Mouse (Mus musculus) forebrain, embryonic 11.5 days (tissue): ENCODE measurements around the gene Saysd1. TPM values are rescaled to one million over a fixed set of nuclear protein-coding genes. Genes with fewer than 3 reads are reported as not detected.

ENCODE experiments used
- ATAC-seq: fragments of 200-750 bp; cut with Nextera tagmentation; replicated peaks from 2 replicates; pipeline ENCODE4 v1.8.0; 2017; ENCODE audit warnings: moderate TSS enrichment; ENCODE audit not compliant: low FRiP score
- DNase-seq: peaks from one replicate; pipeline ENCODE4 v3.0.0-alpha.2; 2017; ENCODE audit warnings: low spot score
- H3K27ac ChIP-seq: fragments of 300-500 bp; sonication (generic); 2 replicates; pipeline ENCODE4 v1.5.1; 2014; ENCODE audit warnings: low read depth, low read length
- H3K27me3 ChIP-seq: fragments of 300-500 bp; sonication (generic); 2 replicates; pipeline ENCODE4 v1.6.1; 2014; ENCODE audit warnings: mild to moderate bottlenecking, low read length, mixed read lengths; ENCODE audit not compliant: control insufficient read depth, insufficient read depth
- H3K36me3 ChIP-seq: fragments of 300-500 bp; sonication (generic); 2 replicates; pipeline ENCODE4 v1.6.1; 2014; ENCODE audit warnings: mild to moderate bottlenecking, low read length, moderate library complexity, mixed read lengths; ENCODE audit not compliant: control insufficient read depth, insufficient read depth
- H3K4me1 ChIP-seq: fragments of 300-500 bp; sonication (generic); replicated peaks from 2 replicates; pipeline ENCODE4 v1.6.1; 2014; ENCODE audit warnings: low read length, mixed read lengths; ENCODE audit not compliant: control insufficient read depth, insufficient read depth
- H3K4me2 ChIP-seq: fragments of 300-500 bp; sonication (generic); 2 replicates; pipeline ENCODE4 v1.6.1; 2014; ENCODE audit warnings: low read depth, mild to moderate bottlenecking, low read length, moderate library complexity, mixed read lengths; ENCODE audit not compliant: severe bottlenecking
- H3K4me3 ChIP-seq: fragments of 300-500 bp; sonication (generic); 2 replicates; pipeline ENCODE4 v1.5.1; 2014; ENCODE audit warnings: low read depth, low read length
- H3K9ac ChIP-seq: fragments of 300-500 bp; sonication (generic); 2 replicates; pipeline ENCODE4 v1.6.1; 2014; ENCODE audit warnings: low read length
- H3K9me3 ChIP-seq: fragments of 300-500 bp; sonication (generic); 2 replicates; pipeline ENCODE4 v1.6.1; 2016; ENCODE audit warnings: low read length, mixed read lengths; ENCODE audit not compliant: control insufficient read depth
- WGBS: fragments of 180-500 bp; shearing (Covaris S2); extraction: QIAGEN DNeasy Blood & Tissue Kit; methylation state at CpG from one replicate; pipeline ENCODE4 v1.1.7; 2014; 5-methylcytosine and 5-hydroxymethylcytosine counted together
- polyA plus RNA-seq: library from polyadenylated mRNA; unstranded; fragments of >200 nt; fragmentation: Nextera tagmentation; extraction: Ambion mirVana; gene quantifications from 2 replicates; pipeline ENCODE4 v1.2.1, GENCODE M21; 2014

Gene Saysd1
- polyA plus RNA-seq, 1 experiment from 2014 or later: 11.6 TPM

DNA sequence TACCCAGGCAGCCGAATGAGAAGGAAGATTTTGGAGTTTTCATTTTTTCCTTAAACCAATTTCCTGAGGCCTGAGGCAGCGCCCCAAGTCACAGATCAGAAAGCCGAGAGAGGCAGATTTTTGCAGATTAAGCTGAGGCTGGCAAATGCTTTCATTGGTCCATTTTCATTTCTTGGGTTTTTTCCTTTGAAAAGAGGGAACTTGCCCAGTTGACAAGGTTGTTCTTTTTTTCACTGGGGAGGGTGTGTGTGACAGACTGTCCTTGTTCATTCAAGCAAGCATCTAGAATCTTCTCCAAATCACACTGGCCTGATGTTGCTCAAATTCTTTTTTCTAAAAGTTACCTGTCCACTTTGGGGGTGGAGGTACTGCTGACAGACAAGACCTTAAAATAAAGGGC lies 40.7 kb upstream of the Saysd1 start:
- H3K4me3 ChIP-seq: peak overlapping the region; percentile 65
- no peak overlapping the region; the same call in 1 of the 2 replicates for H3K27ac ChIP-seq
- no peak for ATAC-seq
- H3K36me3 ChIP-seq: no peaks in the 10 kb centered on the region; the same call in 1 of the 2 replicates
- no peak for DNase-seq
- no peaks in the 10 kb centered on the region for H3K27me3 ChIP-seq
- H3K4me1 ChIP-seq: peaks cover 25% of the 10 kb centered on the region
- H3K4me2 ChIP-seq: peak overlapping the region; percentile 75
- 21% methylated on average over 3 of the region's 3 CpGs for WGBS
- peak overlapping the region; percentile 39; the same call in 1 of the 2 replicates for H3K9ac ChIP-seq
- H3K9me3 ChIP-seq: no peaks in the 10 kb centered on the region

DNA sequence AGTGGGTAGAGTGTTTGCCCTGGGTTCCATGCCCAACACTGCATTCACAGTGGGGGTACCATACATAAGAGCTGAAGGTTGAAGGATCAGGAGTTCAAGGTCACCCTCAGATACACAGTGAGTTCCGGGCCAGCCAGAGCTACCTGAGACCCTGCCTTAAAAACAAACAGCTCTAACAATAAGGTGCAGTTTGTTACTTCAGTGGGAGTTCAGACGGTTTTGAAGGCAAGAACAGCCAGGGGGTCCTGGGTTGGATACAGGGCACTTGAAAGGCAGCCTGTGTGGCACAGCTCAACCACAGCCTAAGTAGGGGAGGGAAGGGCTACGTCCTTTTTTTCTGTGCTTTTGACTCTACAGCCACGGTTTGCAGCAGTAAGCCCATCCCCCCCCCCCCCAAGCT lies 40.3 kb upstream of the Saysd1 start:
- no peak overlapping the region for H3K27ac ChIP-seq
- H3K9ac ChIP-seq: peak overlapping the region; percentile 39; the same call in 1 of the 2 replicates
- no peak for DNase-seq
- H3K27me3 ChIP-seq: no peaks in the 10 kb centered on the region
- peak overlapping the region; percentile 14 for H3K4me3 ChIP-seq
- H3K36me3 ChIP-seq: no peaks in the 10 kb centered on the region; the same call in 1 of the 2 replicates
- H3K4me1 ChIP-seq: peaks cover 21% of the 10 kb centered on the region
- WGBS: 9% methylated on average over 4 of the region's 4 CpGs
- ATAC-seq: no peak
- no peaks in the 10 kb centered on the region for H3K9me3 ChIP-seq
- H3K4me2 ChIP-seq: peak overlapping the region; percentile 75

DNA sequence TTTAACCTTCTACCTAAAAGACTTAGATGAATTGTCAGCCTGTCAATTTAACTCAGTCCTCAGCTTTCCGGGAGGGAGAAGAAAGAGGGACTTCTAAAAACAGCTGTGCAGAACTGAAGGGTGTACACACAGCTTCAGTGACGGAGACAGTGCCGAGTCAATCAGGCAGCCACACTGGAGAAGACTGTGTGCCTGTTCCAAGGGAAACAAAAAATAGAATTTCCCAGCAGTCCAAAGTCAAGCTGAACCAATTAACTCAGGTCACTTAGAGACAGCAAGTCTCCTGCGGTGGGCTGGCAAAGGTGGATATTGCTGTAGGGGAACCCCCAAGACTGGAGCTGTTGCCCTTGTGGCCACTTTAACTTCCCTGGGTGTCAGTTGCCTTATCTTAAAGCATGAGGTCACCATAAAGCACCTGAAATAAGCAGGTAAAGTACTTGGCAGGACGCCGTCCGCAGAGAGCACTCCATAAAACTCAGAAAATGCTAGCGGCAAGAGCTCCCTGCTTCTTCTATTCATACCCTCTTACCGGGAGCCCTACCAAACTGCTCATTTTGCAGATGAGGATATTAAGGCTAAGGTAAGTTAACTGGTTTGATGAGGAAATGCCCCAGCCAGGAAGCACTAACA lies 39.3 kb upstream of the Saysd1 start:
- no peak overlapping the region for H3K4me2 ChIP-seq
- no peak overlapping the region for H3K9ac ChIP-seq
- no peak overlapping the region for H3K27ac ChIP-seq
- H3K36me3 ChIP-seq: no peaks in the 10 kb centered on the region; the same call in 1 of the 2 replicates
- H3K4me3 ChIP-seq: no peak overlapping the region
- no peak for ATAC-seq
- WGBS: 72% methylated on average over 9 of the region's 9 CpGs
- no peaks in the 10 kb centered on the region for H3K27me3 ChIP-seq
- DNase-seq: no peak
- no peaks in the 10 kb centered on the region for H3K9me3 ChIP-seq
- H3K4me1 ChIP-seq: peaks cover 17% of the 10 kb centered on the region

- H3K9ac ChIP-seq: no peak overlapping the region
- WGBS: 89% methylated on average over 4 of the region's 4 CpGs
- no peak overlapping the region for H3K27ac ChIP-seq
- H3K4me3 ChIP-seq: no peak overlapping the region
- DNase-seq (no peak), ATAC-seq (no peak)
- H3K4me1 ChIP-seq: peaks cover 17% of the 10 kb centered on the region
- H3K27me3 ChIP-seq: no peaks in the 10 kb centered on the region
- no peaks in the 10 kb centered on the region for H3K9me3 ChIP-seq
- no peak overlapping the region for H3K4me2 ChIP-seq
- no peaks in the 10 kb centered on the region; the same call in 1 of the 2 replicates for H3K36me3 ChIP-seq
Observed at GRCm38 (mm10) chr14:20175705-20176104, 37.4 kb upstream of the Saysd1 start.

GRCm38 (mm10) chr14:20175114-20175513 lies 36.8 kb upstream of the Saysd1 start:
- Histone ChIP-seq H3K9ac (no peak overlapping the region), H3K9me3 (no peaks in the 10 kb centered on the region), H3K4me3 (no peak overlapping the region), H3K36me3 (no peaks in the 10 kb centered on the region; the same call in 1 of the 2 replicates), H3K27ac (no peak overlapping the region), H3K27me3 (no peaks in the 10 kb centered on the region), H3K4me1 (peaks cover 17% of the 10 kb centered on the region), H3K4me2 (no peak overlapping the region)
- WGBS: 92% methylated on average over 7 of the region's 7 CpGs
- ATAC-seq (no peak), DNase-seq (no peak)

DNA sequence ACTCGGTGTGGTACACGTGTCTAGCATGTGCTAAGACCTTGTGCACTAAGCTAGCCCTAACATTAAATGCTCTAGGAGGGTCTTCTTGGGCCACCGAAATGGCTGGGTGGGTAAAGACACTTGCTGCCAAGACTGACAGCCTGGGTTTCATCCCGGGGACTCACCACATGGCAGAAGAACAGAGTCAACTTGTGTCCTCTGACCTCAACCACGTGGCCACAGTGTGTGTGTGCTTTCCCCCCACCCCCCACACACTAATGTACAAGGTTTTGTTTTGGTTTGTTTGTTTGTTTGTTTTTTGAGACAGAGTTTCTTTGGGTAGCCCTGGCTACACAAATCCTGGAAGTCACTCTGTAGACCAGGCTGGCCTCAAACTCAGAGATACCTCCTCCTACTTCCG lies 36.4 kb upstream of the Saysd1 start:
- H3K27me3 ChIP-seq: no peaks in the 10 kb centered on the region
- no peak overlapping the region for H3K4me3 ChIP-seq
- H3K9me3 ChIP-seq: no peaks in the 10 kb centered on the region
- H3K27ac ChIP-seq: no peak overlapping the region
- H3K4me1 ChIP-seq: peaks cover 13% of the 10 kb centered on the region
- H3K4me2 ChIP-seq: no peak overlapping the region
- H3K9ac ChIP-seq: no peak overlapping the region
- H3K36me3 ChIP-seq: no peaks in the 10 kb centered on the region; the same call in 1 of the 2 replicates
- WGBS: 89% methylated on average over 6 of the region's 6 CpGs
- no peak for DNase-seq
- ATAC-seq: no peak

DNA sequence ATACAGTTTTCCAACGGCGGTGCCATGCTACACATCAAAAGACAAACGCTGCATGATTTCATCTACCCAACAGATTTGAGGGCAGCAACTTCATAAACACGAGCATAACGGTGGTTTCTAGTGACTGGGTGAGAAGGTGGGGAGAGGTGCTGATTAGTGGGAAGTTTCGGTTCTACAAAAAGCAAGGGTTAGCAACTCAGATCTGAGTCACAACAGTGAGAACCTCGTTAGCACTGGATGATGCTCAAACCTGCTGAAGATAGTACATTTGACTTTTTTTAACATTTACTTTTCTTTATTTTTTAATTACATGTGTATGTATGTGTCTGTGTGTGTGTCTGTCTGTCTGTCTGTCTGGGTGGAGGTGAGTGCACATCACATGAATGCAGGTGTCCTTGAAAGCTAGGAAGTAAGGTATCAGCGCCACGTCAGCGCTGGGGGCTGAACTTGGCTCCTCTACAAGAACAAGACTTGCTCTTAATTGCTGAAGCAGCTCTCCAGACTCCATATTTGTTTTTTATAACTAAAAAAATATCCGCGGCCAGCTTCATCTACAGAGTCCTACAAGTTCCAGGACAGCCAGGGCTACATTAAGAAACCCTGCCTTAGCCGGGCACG lies 35.6 kb upstream of the Saysd1 start:
- H3K27ac ChIP-seq: no peak overlapping the region
- no peaks in the 10 kb centered on the region for H3K9me3 ChIP-seq
- no peak for ATAC-seq
- H3K36me3 ChIP-seq: no peaks in the 10 kb centered on the region; the same call in 1 of the 2 replicates
- WGBS: 93% methylated on average over 14 of the region's 14 CpGs
- no peak overlapping the region for H3K4me3 ChIP-seq
- no peak for DNase-seq
- no peaks in the 10 kb centered on the region for H3K27me3 ChIP-seq
- H3K4me1 ChIP-seq: peaks cover 8% of the 10 kb centered on the region
- no peak overlapping the region for H3K9ac ChIP-seq
- no peak overlapping the region for H3K4me2 ChIP-seq

DNA sequence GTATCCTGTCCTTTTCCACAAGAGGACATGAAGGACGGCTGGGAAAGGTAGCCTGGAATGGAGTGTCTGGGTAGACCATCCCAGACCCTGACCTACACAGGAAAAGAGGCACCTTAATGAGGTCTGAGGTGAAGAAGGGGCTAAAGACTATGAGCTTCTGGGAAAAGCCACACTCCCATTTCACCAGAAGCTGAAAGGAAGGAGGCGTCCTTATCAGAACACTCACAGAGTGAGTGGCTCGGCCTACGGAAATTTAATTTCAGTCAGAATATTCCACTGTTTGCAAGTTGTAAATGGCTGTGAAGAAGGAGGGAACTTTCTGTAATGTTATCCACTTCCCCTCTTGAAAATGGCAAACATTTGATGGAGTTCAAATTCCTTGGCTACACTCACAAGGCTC lies 34.6 kb upstream of the Saysd1 start:
- DNase-seq: no peak
- WGBS: 87% methylated on average over 4 of the region's 4 CpGs
- Histone ChIP-seq H3K4me1 (no peaks in the 10 kb centered on the region; the same call in 1 of the 2 replicates), H3K4me3 (no peak overlapping the region), H3K36me3 (no peaks in the 10 kb centered on the region; the same call in 1 of the 2 replicates), H3K27ac (no peak overlapping the region), H3K4me2 (no peak overlapping the region), H3K9ac (no peak overlapping the region), H3K27me3 (no peaks in the 10 kb centered on the region), H3K9me3 (no peaks in the 10 kb centered on the region)
- ATAC-seq: no peak
